Mouse (Mus musculus) liver, embryonic 15.5 days (tissue): ENCODE results near the gene Arcn1. TPM values are rescaled to one million over a fixed set of nuclear protein-coding genes. Genes with fewer than 3 reads are reported as not detected.

Source experiments
- ATAC-seq: fragments of 200-750 bp; cut with Nextera tagmentation; 2 replicates; pipeline ENCODE4 v1.8.0; 2017; ENCODE audit warnings: moderate number of reproducible peaks, mild to moderate bottlenecking, moderate library complexity; ENCODE audit not compliant: insufficient read depth
- H3K27ac ChIP-seq: fragments of 300-500 bp; sonication (generic); replicated peaks from 2 replicates; pipeline ENCODE4 v1.5.1; 2015; ENCODE audit warnings: mild to moderate bottlenecking, inconsistent platforms
- H3K27me3 ChIP-seq: fragments of 300-500 bp; sonication (generic); 2 replicates; pipeline ENCODE4 v1.6.1; 2015; ENCODE audit warnings: mild to moderate bottlenecking, inconsistent platforms
- H3K36me3 ChIP-seq: fragments of 300-500 bp; sonication (generic); replicated peaks from 2 replicates; pipeline ENCODE4 v1.6.1; 2015; ENCODE audit warnings: moderate library complexity, mild to moderate bottlenecking, inconsistent platforms
- H3K4me1 ChIP-seq: fragments of 300-500 bp; sonication (generic); replicated peaks from 2 replicates; pipeline ENCODE4 v1.6.1; 2015; ENCODE audit warnings: inconsistent platforms
- H3K4me2 ChIP-seq: fragments of 300-500 bp; sonication (generic); 2 replicates; pipeline ENCODE4 v1.6.1; 2015; ENCODE audit warnings: moderate library complexity, mild to moderate bottlenecking, inconsistent platforms
- H3K4me3 ChIP-seq: fragments of 300-500 bp; sonication (generic); replicated peaks from 2 replicates; pipeline ENCODE4 v1.5.1; 2015; ENCODE audit warnings: mild to moderate bottlenecking, inconsistent platforms
- H3K9ac ChIP-seq: fragments of 300-500 bp; sonication (generic); 2 replicates; pipeline ENCODE4 v1.6.1; 2015; ENCODE audit warnings: moderate library complexity, mild to moderate bottlenecking, inconsistent platforms
- H3K9me3 ChIP-seq: fragments of 300-500 bp; sonication (generic); replicated peaks from 2 replicates; pipeline ENCODE4 v1.6.1; 2016; ENCODE audit warnings: inconsistent platforms
- WGBS: fragments of 180-500 bp; shearing (Covaris S2); methylation state at CpG from one replicate; pipeline ENCODE4 v1.1.7; 2015; ENCODE audit warnings: mixed read lengths; ENCODE audit not compliant: insufficient replicate concordance; 5-methylcytosine and 5-hydroxymethylcytosine counted together
- polyA plus RNA-seq: library from polyadenylated mRNA; unstranded; fragments of >200 nt; fragmentation: Nextera tagmentation; extraction: Ambion mirVana; gene quantifications from 2 replicates; pipeline ENCODE4 v1.2.1, GENCODE M21; 2015

The Arcn1 gene
- polyA plus RNA-seq, 1 experiment from 2014 or later, result 87.1 TPM

DNA sequence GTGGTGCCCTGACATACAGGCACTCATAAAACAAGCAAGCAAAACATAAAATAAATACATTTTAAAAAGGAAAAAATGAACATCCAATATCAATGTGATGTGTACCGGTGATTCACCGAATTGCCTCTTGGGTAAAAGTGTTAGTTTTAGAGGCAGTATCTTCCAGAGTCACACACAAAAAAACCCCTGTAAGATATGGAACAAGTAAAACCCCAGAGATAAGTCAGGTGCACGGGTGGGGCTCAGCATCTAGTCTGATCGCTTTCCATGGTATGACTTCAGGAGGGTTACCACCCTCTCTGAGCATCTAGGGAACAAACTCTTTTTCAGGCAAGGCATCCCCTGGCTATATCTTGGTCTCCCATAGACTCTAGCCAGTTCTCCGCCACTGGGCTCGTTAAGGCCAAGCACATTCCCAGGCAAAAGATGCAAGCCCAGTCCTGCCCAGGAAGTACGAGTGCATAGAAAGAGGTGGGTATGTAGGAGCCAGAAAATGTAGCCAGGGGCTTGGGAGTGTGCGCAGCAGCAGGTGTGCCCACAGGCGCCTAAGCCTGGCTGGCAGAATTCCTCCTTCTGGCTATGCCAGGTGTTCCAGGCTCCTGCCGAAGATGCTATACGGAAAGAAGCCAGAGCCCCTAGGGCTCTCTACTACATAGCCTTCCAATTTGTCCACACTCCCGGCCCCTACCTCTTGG is 48.6 kb downstream of the Arcn1 start:
- H3K36me3 ChIP-seq, result no peaks in the 10 kb centered on the region
- no peak overlapping the region for H3K9ac ChIP-seq
- no peaks in the 10 kb centered on the region for H3K9me3 ChIP-seq
- H3K4me1 ChIP-seq, result peaks cover 51% of the 10 kb centered on the region
- no peak overlapping the region for H3K4me2 ChIP-seq
- ATAC-seq, result no peak
- WGBS, result 64% methylated on average over 12 of the region's 12 CpGs
- H3K4me3 ChIP-seq, result no peak overlapping the region
- H3K27me3 ChIP-seq, result peaks cover 31% of the 10 kb centered on the region
- no peak overlapping the region for H3K27ac ChIP-seq

GRCm38 (mm10) chr9:44717822-44718242 is 49.8 kb downstream of the Arcn1 start:
- WGBS, result 69% methylated on average over 10 of the region's 10 CpGs
- peaks cover 22% of the 10 kb centered on the region for H3K27me3 ChIP-seq
- no peak for ATAC-seq
- no peak overlapping the region for H3K27ac ChIP-seq
- H3K4me2 ChIP-seq, result no peak overlapping the region
- H3K36me3 ChIP-seq, result no peaks in the 10 kb centered on the region
- H3K9ac ChIP-seq, result no peak overlapping the region
- no peak overlapping the region for H3K4me3 ChIP-seq
- H3K9me3 ChIP-seq, result no peaks in the 10 kb centered on the region
- H3K4me1 ChIP-seq, result peaks cover 57% of the 10 kb centered on the region

- Histone ChIP-seq H3K9me3 (no peaks in the 10 kb centered on the region), H3K9ac (no peak overlapping the region), H3K4me3 (no peak overlapping the region), H3K36me3 (no peaks in the 10 kb centered on the region), H3K27me3 (peaks cover 22% of the 10 kb centered on the region), H3K27ac (no peak overlapping the region), H3K4me2 (no peak overlapping the region), H3K4me1 (peaks cover 57% of the 10 kb centered on the region)
- no peak for ATAC-seq
- WGBS, result 47% methylated on average over 6 of the region's 6 CpGs
Measured at GRCm38 (mm10) chr9:44716997-44717821, 50.4 kb downstream of the Arcn1 start.

- peaks cover 8% of the 10 kb centered on the region for H3K27me3 ChIP-seq
- H3K4me2 ChIP-seq, result no peak overlapping the region
- H3K4me1 ChIP-seq, result peaks cover 46% of the 10 kb centered on the region
- H3K36me3 ChIP-seq, result no peaks in the 10 kb centered on the region
- 83% methylated on average over 29 of the region's 29 CpGs for WGBS
- H3K9me3 ChIP-seq, result no peaks in the 10 kb centered on the region
- H3K27ac ChIP-seq, result no peak overlapping the region
- H3K9ac ChIP-seq, result no peak overlapping the region
- no peak overlapping the region for H3K4me3 ChIP-seq
- no peak for ATAC-seq
Measured at GRCm38 (mm10) chr9:44715705-44716362, 51.8 kb downstream of the Arcn1 start.

- Histone ChIP-seq H3K9ac (no peak overlapping the region), H3K4me3 (no peak overlapping the region), H3K4me2 (no peak overlapping the region), H3K9me3 (no peaks in the 10 kb centered on the region), H3K4me1 (peaks cover 39% of the 10 kb centered on the region), H3K36me3 (no peaks in the 10 kb centered on the region), H3K27ac (no peak overlapping the region), H3K27me3 (peaks cover 1% of the 10 kb centered on the region; the same call in 1 of the 2 replicates)
- no peak for ATAC-seq
- 80% methylated on average over 17 of the region's 17 CpGs for WGBS
Measured at GRCm38 (mm10) chr9:44715109-44715508, 52.5 kb downstream of the Arcn1 start.

GRCm38 (mm10) chr9:44713574-44713973 is 54.1 kb downstream of the Arcn1 start:
- no peaks in the 10 kb centered on the region for H3K9me3 ChIP-seq
- H3K4me2 ChIP-seq, result no peak overlapping the region
- ATAC-seq, result no peak
- H3K4me1 ChIP-seq, result peaks cover 29% of the 10 kb centered on the region
- no peak overlapping the region for H3K27ac ChIP-seq
- no peaks in the 10 kb centered on the region for H3K36me3 ChIP-seq
- H3K27me3 ChIP-seq, result no peaks in the 10 kb centered on the region; the same call in 1 of the 2 replicates
- H3K9ac ChIP-seq, result no peak overlapping the region
- 29% methylated on average over 2 of the region's 2 CpGs for WGBS
- no peak overlapping the region for H3K4me3 ChIP-seq

DNA sequence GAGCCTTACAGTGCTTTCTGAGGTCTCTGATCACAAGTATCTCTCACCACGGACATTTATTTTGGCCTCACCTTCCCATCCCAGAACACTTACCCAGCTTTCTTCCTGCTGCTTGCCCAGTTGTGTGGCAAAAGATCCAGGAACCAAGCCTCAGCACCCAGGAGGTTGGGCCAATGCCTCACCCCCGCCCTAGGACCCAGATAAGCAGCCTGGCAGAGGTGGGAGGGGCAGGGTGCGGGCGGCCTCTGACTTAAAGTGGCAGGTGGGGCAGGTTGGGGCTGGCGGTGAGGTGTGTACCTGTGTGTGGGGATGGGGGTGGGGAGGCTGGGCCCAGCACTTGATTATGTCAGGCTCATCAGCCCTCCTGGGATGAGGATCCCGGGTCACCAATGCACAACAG is 54.6 kb downstream of the Arcn1 start:
- ATAC-seq, result no peak
- no peak overlapping the region for H3K4me3 ChIP-seq
- no peak overlapping the region for H3K27ac ChIP-seq
- no peaks in the 10 kb centered on the region for H3K9me3 ChIP-seq
- no peak overlapping the region for H3K9ac ChIP-seq
- H3K27me3 ChIP-seq, result peaks cover 4% of the 10 kb centered on the region
- H3K4me2 ChIP-seq, result no peak overlapping the region
- 31% methylated on average over 6 of the region's 6 CpGs for WGBS
- no peaks in the 10 kb centered on the region for H3K36me3 ChIP-seq
- peaks cover 31% of the 10 kb centered on the region for H3K4me1 ChIP-seq

DNA sequence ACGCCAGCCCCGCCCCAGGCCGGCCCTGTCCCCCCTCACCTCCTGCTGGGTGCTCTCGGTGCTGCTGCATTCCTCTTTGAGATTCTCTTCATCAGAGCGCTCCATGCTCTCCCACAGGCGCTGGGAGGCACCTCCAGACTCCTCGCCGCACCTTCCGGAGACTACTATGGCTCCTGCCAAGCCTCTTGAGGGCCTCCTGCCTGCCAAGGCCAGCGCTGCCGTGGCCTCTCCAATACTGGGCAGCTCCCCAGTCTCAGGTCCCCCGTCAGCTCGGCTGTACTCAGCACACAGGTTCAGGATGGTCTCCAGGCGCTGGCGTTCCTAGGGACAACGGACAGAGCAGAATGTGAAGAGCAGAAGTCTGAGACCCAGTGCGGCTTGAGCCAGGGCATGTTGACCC is 56.0 kb downstream of the Arcn1 start:
- no peak overlapping the region for H3K4me2 ChIP-seq
- peaks cover 26% of the 10 kb centered on the region for H3K4me1 ChIP-seq
- peaks cover 16% of the 10 kb centered on the region for H3K27me3 ChIP-seq
- no peak for ATAC-seq
- no peak overlapping the region for H3K9ac ChIP-seq
- no peak overlapping the region for H3K27ac ChIP-seq
- WGBS, result 71% methylated on average over 17 of the region's 17 CpGs
- H3K36me3 ChIP-seq, result no peaks in the 10 kb centered on the region
- no peak overlapping the region for H3K4me3 ChIP-seq
- no peaks in the 10 kb centered on the region for H3K9me3 ChIP-seq

- H3K36me3 ChIP-seq, result no peaks in the 10 kb centered on the region
Measured at GRCm38 (mm10) chr9:44710213-44710612, 57.4 kb downstream of the Arcn1 start.

DNA sequence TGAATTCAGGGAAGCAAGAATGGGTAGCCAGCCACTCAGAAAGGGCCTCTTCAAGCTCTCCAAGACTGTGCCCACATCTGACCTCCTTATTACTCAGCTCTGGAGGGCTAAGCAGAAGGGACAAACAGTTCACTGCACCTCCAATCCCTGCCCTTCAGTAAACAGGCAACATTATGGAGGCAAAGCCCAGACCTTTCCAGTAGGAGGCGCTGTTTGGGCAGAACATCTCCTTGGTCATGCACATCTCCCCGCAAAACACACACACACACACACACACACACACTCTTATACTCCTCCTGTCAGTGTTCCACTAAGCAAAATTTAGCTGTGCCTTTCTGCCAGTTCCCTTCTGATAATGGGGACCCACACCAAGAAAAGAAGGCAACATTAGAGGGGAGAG is 58.0 kb downstream of the Arcn1 start:
- Histone ChIP-seq H3K9me3 (no peaks in the 10 kb centered on the region), H3K36me3 (no peaks in the 10 kb centered on the region), H3K9ac (no peak overlapping the region), H3K27me3 (peaks cover 21% of the 10 kb centered on the region), H3K4me2 (no peak overlapping the region), H3K4me3 (no peak overlapping the region), H3K4me1 (peaks cover 26% of the 10 kb centered on the region), H3K27ac (no peak overlapping the region)
- no peak for ATAC-seq
- 30% methylated on average over 2 of the region's 2 CpGs for WGBS

More at GRCm38 (mm10) chr9:44710213-44710612, 57.4 kb downstream of the Arcn1 start:
- Histone ChIP-seq H3K4me2 (no peak overlapping the region), H3K27ac (no peak overlapping the region), H3K27me3 (peaks cover 21% of the 10 kb centered on the region), H3K4me1 (peaks cover 26% of the 10 kb centered on the region), H3K4me3 (no peak overlapping the region), H3K9ac (no peak overlapping the region), H3K9me3 (no peaks in the 10 kb centered on the region)
- ATAC-seq, result no peak
- 58% methylated on average over 5 of the region's 5 CpGs for WGBS

DNA sequence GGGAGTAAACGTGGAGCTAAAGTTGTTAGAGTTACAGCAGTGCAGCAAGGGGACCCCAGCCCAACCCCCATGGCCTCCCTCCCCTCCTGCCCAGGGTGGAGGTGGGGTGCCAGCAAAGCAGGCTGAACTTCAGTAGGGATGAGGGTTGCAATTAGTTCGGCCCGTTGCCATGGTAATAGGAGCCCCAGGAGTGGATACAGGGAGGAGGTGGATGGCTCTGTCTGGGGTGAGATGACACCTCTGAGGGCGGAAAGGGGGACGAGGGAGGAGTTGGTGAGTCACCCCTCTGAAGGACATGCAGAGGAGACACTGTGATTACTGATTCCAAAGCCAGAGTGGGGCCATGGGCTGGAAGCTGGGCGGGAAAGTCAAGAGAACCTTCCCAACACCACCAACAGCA is 58.7 kb downstream of the Arcn1 start:
- peaks cover 26% of the 10 kb centered on the region for H3K4me1 ChIP-seq
- peaks cover 21% of the 10 kb centered on the region for H3K27me3 ChIP-seq
- peak overlapping the region; percentile 45; the same call in 1 of the 2 replicates for H3K4me3 ChIP-seq
- no peaks in the 10 kb centered on the region for H3K9me3 ChIP-seq
- peak overlapping the region; percentile 66 for H3K4me2 ChIP-seq
- no peak overlapping the region for H3K27ac ChIP-seq
- WGBS, result 47% methylated on average over 6 of the region's 6 CpGs
- no peak overlapping the region for H3K9ac ChIP-seq
- ATAC-seq, result no peak
- H3K36me3 ChIP-seq, result no peaks in the 10 kb centered on the region
